Mouse (Mus musculus) thymus, adult 2 months (tissue): Measurements from ENCODE around the gene Hspb7.

ENCODE experiments used
- CTCF ChIP-seq: fragments of 200-500 bp; IDR thresholded peaks from 2 replicates; pipeline ENCODE4 v1.5.1; 2012; ENCODE audit warnings: mild to moderate bottlenecking, control low read depth, low read length, moderate library complexity, borderline replicate concordance; ENCODE audit not compliant: control insufficient read depth, poor library complexity, insufficient read depth; ENCODE audit errors: extremely low read depth
- POLR2A ChIP-seq: fragments of 200-500 bp; IDR thresholded peaks from 2 replicates; pipeline ENCODE4 v1.6.1; 2012; ENCODE audit warnings: mild to moderate bottlenecking, low read length, control low read depth, moderate library complexity; ENCODE audit not compliant: control insufficient read depth, poor library complexity, insufficient read depth; ENCODE audit errors: extremely low read depth

DNA sequence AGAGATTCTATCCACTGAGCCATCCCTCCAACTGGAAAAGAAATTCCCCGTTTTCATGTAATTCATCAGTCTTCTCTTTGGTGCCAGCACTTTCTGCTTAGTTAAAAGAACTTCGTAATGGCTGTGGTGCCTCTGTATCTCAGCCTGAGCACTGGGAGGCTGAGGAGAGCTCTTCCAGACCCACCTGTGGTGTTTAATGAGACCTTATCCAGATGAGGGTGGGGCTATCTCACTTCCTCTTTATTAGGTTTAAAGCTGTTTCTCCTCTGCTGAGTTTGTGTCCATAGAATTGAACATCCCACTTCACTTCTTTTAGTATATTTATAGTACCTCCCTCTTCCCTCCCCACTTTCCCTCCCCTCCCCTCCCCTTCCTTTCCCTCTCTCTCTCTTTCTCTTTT lies 30.7 kb downstream of the Hspb7 start:
- TF ChIP-seq POLR2A = no peak
- no peak for TF ChIP-seq CTCF
